Mouse (Mus musculus): ENCODE results near the gene Eef1akmt3. TPM values are rescaled to one million over a fixed set of nuclear protein-coding genes. Genes with fewer than 3 reads are reported as not detected.
"Not testable (repeated sequence)": the region's sequence is repeated elsewhere in the genome, so short reads cannot be mapped to it uniquely, and the experiment has no call there.

Eef1akmt3 gene
- polyA plus RNA-seq, 1 experiment from 2014 or later = 0.14 TPM

GRCm38 (mm10) chr10:127078677-127079575 is 37.6 kb upstream of the Eef1akmt3 start:
- Histone ChIP-seq H3K4me3 (replicated peaks) (peak overlapping the region; percentile 37), H3K27me3 (peaks cover 59% of the 10 kb centered on the region), H3K27ac (replicated peaks) (no peak overlapping the region), H3K9ac (no peak overlapping the region; the same call in 1 of the 2 replicates), H3K4me2 (peak overlapping the region; percentile 67), H3K4me1 (replicated peaks) (peaks cover 77% of the 10 kb centered on the region), H3K36me3 (replicated peaks) (no peaks in the 10 kb centered on the region; the same call in 1 of the 2 replicates), H3K9me3 (replicated peaks) (no peaks in the 10 kb centered on the region)
- no peak for ATAC-seq (ENCODE audit: insufficient read depth)
- WGBS (ENCODE audit: insufficient replicate concordance) = 16% methylated on average over 43 of the region's 49 CpGs

GRCm38 (mm10) chr10:127078001-127078676 is 36.8 kb upstream of the Eef1akmt3 start:
- peaks cover 56% of the 10 kb centered on the region for H3K27me3 ChIP-seq
- 38% methylated on average over 12 of the region's 12 CpGs for WGBS (ENCODE audit: insufficient replicate concordance)
- H3K4me3 ChIP-seq (replicated peaks) = no peak overlapping the region
- H3K27ac ChIP-seq (replicated peaks) = no peak overlapping the region
- ATAC-seq (ENCODE audit: insufficient read depth) = no peak
- H3K9ac ChIP-seq = no peak overlapping the region
- H3K36me3 ChIP-seq (replicated peaks) = no peaks in the 10 kb centered on the region
- H3K9me3 ChIP-seq (replicated peaks) = no peaks in the 10 kb centered on the region
- H3K4me1 ChIP-seq (replicated peaks) = peaks cover 75% of the 10 kb centered on the region
- 0 out of 2 replicates have a peak overlapping the region, but pooled peaks have one; percentile 67 for H3K4me2 ChIP-seq

GRCm38 (mm10) chr10:127077515-127077914 is 36.2 kb upstream of the Eef1akmt3 start:
- Histone ChIP-seq H3K27me3 (peaks cover 54% of the 10 kb centered on the region), H3K4me1 (replicated peaks) (peaks cover 69% of the 10 kb centered on the region), H3K4me2 (no peak overlapping the region), H3K27ac (replicated peaks) (no peak overlapping the region), H3K36me3 (replicated peaks) (no peaks in the 10 kb centered on the region), H3K9ac (no peak overlapping the region), H3K4me3 (replicated peaks) (no peak overlapping the region), H3K9me3 (replicated peaks) (no peaks in the 10 kb centered on the region)
- WGBS (ENCODE audit: insufficient replicate concordance) = 62% methylated on average over 10 of the region's 10 CpGs
- ATAC-seq (ENCODE audit: insufficient read depth) = no peak

- Histone ChIP-seq H3K27me3 (peaks cover 41% of the 10 kb centered on the region), H3K27ac (replicated peaks) (no peak overlapping the region), H3K4me3 (replicated peaks) (peak overlapping the region; percentile 42), H3K36me3 (replicated peaks) (no peaks in the 10 kb centered on the region), H3K4me2 (peak overlapping the region; percentile 52), H3K9me3 (replicated peaks) (no peaks in the 10 kb centered on the region), H3K9ac (no peak overlapping the region), H3K4me1 (replicated peaks) (peaks cover 61% of the 10 kb centered on the region)
- no peak for ATAC-seq (ENCODE audit: insufficient read depth)
- 20% methylated on average over 4 of the region's 4 CpGs for WGBS (ENCODE audit: insufficient replicate concordance)
Measured at GRCm38 (mm10) chr10:127076082-127076481, 34.8 kb upstream of the Eef1akmt3 start.

GRCm38 (mm10) chr10:127075651-127076050 is 34.3 kb upstream of the Eef1akmt3 start:
- no peaks in the 10 kb centered on the region for H3K36me3 ChIP-seq (replicated peaks)
- H3K27me3 ChIP-seq = peaks cover 37% of the 10 kb centered on the region
- no peak overlapping the region for H3K9ac ChIP-seq
- WGBS (ENCODE audit: insufficient replicate concordance) = 17% methylated on average over 8 of the region's 8 CpGs
- H3K4me1 ChIP-seq (replicated peaks) = peaks cover 62% of the 10 kb centered on the region
- no peaks in the 10 kb centered on the region for H3K9me3 ChIP-seq (replicated peaks)
- H3K27ac ChIP-seq (replicated peaks) = no peak overlapping the region
- H3K4me2 ChIP-seq = peak overlapping the region; percentile 52
- ATAC-seq (ENCODE audit: insufficient read depth) = no peak
- peak overlapping the region; percentile 42 for H3K4me3 ChIP-seq (replicated peaks)

- Histone ChIP-seq H3K27ac (replicated peaks) (no peak within 1 kb of the TSS), H3K4me2 (peak within 1 kb of the TSS; percentile 52), H3K27me3 (peaks cover 31% of the 10 kb centered on the region), H3K9me3 (replicated peaks) (no peaks in the 10 kb centered on the region), H3K9ac (no peak within 1 kb of the TSS), H3K36me3 (replicated peaks) (no peaks in the 10 kb centered on the region), H3K4me3 (replicated peaks) (peak within 1 kb of the TSS; percentile 42), H3K4me1 (replicated peaks) (peaks cover 58% of the 10 kb centered on the region)
- 14% methylated on average over 9 of the region's 9 CpGs for WGBS (ENCODE audit: insufficient replicate concordance)
- no peak for ATAC-seq (ENCODE audit: insufficient read depth)
Measured at GRCm38 (mm10) chr10:127075080-127075479, 33.8 kb upstream of the Eef1akmt3 start, which contains the start of gene Agap2. Gene Agap2, plus strand, starts transcription at chr10:127075284.

GRCm38 (mm10) chr10:127073981-127074380 is 32.7 kb upstream of the Eef1akmt3 start:
- peaks cover 57% of the 10 kb centered on the region for H3K4me1 ChIP-seq (replicated peaks)
- H3K9ac ChIP-seq = no peak overlapping the region
- H3K4me2 ChIP-seq = no peak overlapping the region
- H3K4me3 ChIP-seq (replicated peaks) = no peak overlapping the region
- no peak overlapping the region for H3K27ac ChIP-seq (replicated peaks)
- ATAC-seq (ENCODE audit: insufficient read depth) = no peak
- WGBS (ENCODE audit: insufficient replicate concordance) = 87% methylated on average over 1 of the region's 1 CpGs
- H3K36me3 ChIP-seq (replicated peaks) = no peaks in the 10 kb centered on the region
- peaks cover 20% of the 10 kb centered on the region for H3K27me3 ChIP-seq
- no peaks in the 10 kb centered on the region for H3K9me3 ChIP-seq (replicated peaks)

- H3K9me3 ChIP-seq (replicated peaks); H3K36me3 ChIP-seq (replicated peaks); H3K4me2 ChIP-seq; H3K4me3 ChIP-seq (replicated peaks); H3K27ac ChIP-seq (replicated peaks); ATAC-seq (ENCODE audit: insufficient read depth); H3K9ac ChIP-seq: not testable (repeated sequence)
- WGBS (ENCODE audit: insufficient replicate concordance) = 62% methylated on average over 2 of the region's 2 CpGs
- H3K4me1 ChIP-seq (replicated peaks) = peaks cover 57% of the 10 kb centered on the region
- peaks cover 10% of the 10 kb centered on the region for H3K27me3 ChIP-seq
Measured at GRCm38 (mm10) chr10:127072969-127073368, 31.7 kb upstream of the Eef1akmt3 start.

- not testable (repeated sequence) for ATAC-seq (ENCODE audit: insufficient read depth); H3K9me3 ChIP-seq (replicated peaks); H3K27ac ChIP-seq (replicated peaks); H3K4me3 ChIP-seq (replicated peaks); H3K9ac ChIP-seq; H3K4me2 ChIP-seq; H3K27me3 ChIP-seq
- 74% methylated on average over 4 of the region's 4 CpGs for WGBS (ENCODE audit: insufficient replicate concordance)
- Histone ChIP-seq H3K36me3 (replicated peaks) (peaks cover 10% of the 10 kb centered on the region), H3K4me1 (replicated peaks) (peaks cover 59% of the 10 kb centered on the region)
Measured at GRCm38 (mm10) chr10:127072270-127072669, 31.0 kb upstream of the Eef1akmt3 start.

GRCm38 (mm10) chr10:127071203-127071602 is 29.9 kb upstream of the Eef1akmt3 start:
- peak overlapping the region; percentile 67 for H3K4me3 ChIP-seq (replicated peaks)
- ATAC-seq (ENCODE audit: insufficient read depth) = no peak
- peaks cover 21% of the 10 kb centered on the region for H3K36me3 ChIP-seq (replicated peaks)
- no peaks in the 10 kb centered on the region for H3K9me3 ChIP-seq (replicated peaks)
- 51% methylated on average over 9 of the region's 9 CpGs for WGBS (ENCODE audit: insufficient replicate concordance)
- H3K4me1 ChIP-seq (replicated peaks) = peaks cover 58% of the 10 kb centered on the region
- 0 out of 2 replicates have a peak overlapping the region, but pooled peaks have one; percentile 60 for H3K27ac ChIP-seq (replicated peaks)
- no peaks in the 10 kb centered on the region for H3K27me3 ChIP-seq
- peak overlapping the region; percentile 85 for H3K4me2 ChIP-seq
- no peak overlapping the region; the same call in 1 of the 2 replicates for H3K9ac ChIP-seq

All from liver, embryonic 15.5 days (tissue).